Mouse (Mus musculus) spleen, adult 18-20 months (tissue): Measurements from ENCODE around the gene Hectd3.
A peak's percentile ranks its signal among the peaks of the same experiment; 100 is the strongest.

Source experiments
- DNase-seq, 2 experiments: peaks; one replicate each; pipeline ENCODE4 v3.0.0; 2022; ENCODE audit warnings: mixed read lengths in 2 of 2

The Hectd3 gene

GRCm38 (mm10) chr4:117018327-117018726, 23.2 kb downstream of the Hectd3 start:
- DNase-seq, result no peak

DNA sequence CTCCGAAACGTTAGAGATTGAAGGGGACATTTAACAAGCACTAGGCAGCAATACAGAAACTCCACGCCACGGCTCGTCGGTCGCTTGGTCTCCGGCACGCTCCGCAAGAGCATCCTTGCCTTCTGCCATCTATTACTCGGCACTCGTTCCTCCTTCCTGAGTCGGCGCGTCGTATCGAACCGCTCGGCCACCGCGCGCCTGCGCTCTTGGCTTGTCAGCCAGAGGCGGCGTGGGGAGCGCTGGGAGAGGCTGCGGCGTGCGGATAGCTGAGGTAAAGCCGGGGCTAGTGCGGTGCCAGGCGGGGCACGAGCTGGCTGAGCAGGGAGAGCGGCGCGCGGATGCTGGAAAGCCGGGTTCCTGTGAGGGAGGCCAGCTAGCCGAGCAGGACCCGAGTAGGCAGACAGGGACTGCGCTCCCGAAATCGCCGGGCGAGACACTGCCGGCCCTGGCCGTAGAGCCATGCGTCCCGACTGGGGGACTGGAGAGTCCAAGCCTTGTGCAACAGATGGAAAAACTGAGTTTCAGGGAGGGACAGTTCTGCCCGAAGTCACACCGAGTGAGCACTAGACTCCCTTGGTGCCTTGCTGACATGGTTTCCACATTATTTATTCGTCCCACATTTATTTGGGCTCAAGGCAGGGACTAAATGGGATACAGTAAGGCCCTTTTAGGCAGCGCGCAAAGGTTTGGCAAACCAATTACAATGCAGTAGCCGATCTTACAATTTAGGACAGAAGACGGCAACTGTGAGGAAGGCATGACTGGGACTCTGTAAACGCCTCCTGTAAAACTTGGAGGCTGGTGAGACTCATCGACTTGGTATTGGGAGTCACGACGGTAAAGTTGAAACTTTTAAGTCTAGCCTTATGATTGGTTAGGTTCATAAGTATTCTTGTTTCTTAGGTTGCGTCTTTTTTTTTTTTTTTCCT, 24.4 kb downstream of the Hectd3 start, which contains the start of gene Eif2b3:
Gene Eif2b3, plus strand, starts transcription at position 197 of the 929 bp plus-strand sequence.
- peak; percentile 75 to 86 for DNase-seq

DNA sequence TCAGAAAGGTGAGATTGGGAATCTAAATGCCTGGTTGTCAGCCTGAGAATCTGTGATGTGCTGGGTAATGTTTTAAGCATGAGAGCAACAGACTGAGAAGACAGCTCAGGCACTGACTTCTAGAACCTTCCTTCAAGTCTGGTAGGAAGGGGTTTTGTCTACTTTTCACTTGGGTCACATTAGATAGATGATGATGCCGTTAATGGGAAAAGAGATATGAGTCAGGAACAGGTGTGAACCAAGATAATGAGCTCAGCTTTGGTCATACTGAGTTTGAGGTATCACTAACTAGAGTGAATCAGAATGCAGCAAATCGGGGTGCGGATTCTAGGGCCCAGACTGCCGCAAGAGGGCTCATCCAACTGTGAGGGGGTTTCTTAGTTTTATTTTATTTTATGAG, 28.4 kb downstream of the Hectd3 start:
- DNase-seq, result no peak

- DNase-seq, result no peak
These were observed 36.0 kb downstream of the Hectd3 start for GRCm38 (mm10) chr4:117031105-117031504.

- DNase-seq, result peak in 1 of 2 experiments; percentile 4
These were observed 45.0 kb downstream of the Hectd3 start for GRCm38 (mm10) chr4:117039925-117040687.

DNA sequence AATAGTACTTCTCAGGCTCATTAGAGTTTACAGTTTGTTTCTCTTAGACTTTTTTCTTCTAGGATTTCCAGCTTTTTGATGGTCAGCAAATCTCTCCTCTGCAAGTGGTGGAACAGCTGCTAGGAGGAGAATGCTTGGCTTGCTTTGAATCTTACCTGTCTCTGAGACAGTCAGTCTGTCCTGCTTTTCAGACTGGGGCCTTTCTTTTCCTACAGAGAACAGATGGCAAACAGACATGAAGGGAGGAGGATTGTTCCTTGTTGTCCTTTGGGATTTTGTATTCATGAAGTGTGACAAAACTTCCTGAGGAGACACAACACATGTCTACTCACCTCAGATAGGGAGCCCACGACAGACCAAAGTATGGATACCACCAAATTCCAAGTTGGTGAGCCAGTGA, 45.7 kb downstream of the Hectd3 start:
- DNase-seq, result no peak

DNA sequence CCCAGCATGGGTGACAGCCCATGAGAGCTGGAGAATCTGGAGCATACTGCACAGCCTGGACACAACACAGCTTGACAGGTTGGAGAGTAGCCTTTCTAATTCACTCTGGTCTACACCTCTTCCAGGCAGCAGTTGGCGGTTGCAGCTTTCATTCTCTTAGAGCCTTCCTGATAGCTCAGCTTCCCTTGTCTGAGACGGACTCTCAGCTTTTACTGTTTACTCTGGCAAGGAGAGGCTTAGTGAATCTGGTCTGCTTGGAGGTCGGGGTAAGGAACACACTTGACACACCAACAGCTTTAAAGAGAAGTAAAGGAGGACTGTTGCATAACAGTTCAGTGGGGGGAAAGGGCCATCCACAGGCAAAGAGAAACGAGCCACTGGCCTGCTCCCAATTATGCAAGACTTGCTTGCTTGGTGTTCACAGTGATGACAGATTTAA, 46.2 kb downstream of the Hectd3 start:
- no peak for DNase-seq

- no peak for DNase-seq
These were observed 53.7 kb downstream of the Hectd3 start for GRCm38 (mm10) chr4:117048836-117049235.

DNA sequence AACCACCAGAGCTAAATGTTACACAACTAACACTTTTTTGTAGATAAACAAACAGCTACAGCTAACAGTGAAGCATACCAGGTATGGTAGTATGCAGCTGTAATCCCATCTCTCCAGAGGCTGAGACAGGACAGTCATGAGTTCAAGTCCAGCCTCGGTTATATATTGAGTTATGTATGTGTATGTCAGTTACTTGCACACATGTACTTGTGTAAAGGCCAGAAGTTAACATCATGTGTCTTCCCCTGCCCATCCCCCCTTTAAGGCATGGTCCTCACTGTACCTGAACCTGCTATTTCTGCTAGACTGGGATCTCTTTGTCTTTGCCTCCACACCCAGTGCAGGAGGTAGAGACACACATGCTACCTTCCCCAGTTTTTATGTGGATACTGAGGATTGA, 54.4 kb downstream of the Hectd3 start:
- DNase-seq, result no peak

- DNase-seq, result no peak
These were observed 57.5 kb downstream of the Hectd3 start for GRCm38 (mm10) chr4:117052626-117053025.

DNA sequence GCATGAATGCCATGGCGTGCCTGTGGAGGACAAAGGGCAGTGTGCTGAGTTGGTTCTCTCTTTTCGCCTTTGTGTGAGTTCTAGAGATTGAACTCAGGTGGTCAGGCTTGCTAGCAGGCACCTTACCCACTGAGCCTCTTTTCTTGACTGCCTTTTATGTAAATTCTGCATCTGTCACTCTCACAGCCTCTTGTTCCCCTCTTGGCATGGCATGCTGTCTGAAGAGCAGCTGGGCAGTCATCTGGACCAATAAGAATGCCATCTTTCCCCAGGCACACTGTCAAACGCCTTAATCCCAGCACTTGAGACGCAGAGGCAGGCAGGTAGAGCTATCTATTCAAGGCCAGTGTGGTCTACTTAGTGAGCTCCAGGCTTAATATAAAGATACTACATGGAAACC, 58.8 kb downstream of the Hectd3 start:
- no peak for DNase-seq
